Mouse (Mus musculus) small intestine, adult 2 months (tissue): ENCODE results near the gene Ttc28. TPM values are rescaled to one million over a fixed set of nuclear protein-coding genes. Genes with fewer than 3 reads are reported as not detected.

Experiments used
- H3K27ac ChIP-seq: fragments of 200-500 bp; 2 replicates; pipeline ENCODE4 v1.5.1; 2012; ENCODE audit warnings: low read depth, low read length, control low read depth, inconsistent platforms; ENCODE audit not compliant: insufficient read depth
- H3K27me3 ChIP-seq: fragments of 200-500 bp; 2 replicates; pipeline ENCODE4 v1.6.1; 2012; ENCODE audit warnings: mild to moderate bottlenecking, moderate library complexity, low read length, inconsistent platforms; ENCODE audit not compliant: control insufficient read depth, insufficient read depth
- H3K36me3 ChIP-seq: fragments of 200-500 bp; 2 replicates; pipeline ENCODE4 v1.6.1; 2012; ENCODE audit warnings: mild to moderate bottlenecking, low read length, control low read depth, inconsistent platforms; ENCODE audit not compliant: control insufficient read depth, insufficient read depth
- H3K4me1 ChIP-seq: fragments of 200-500 bp; 2 replicates; pipeline ENCODE4 v1.6.1; 2012; ENCODE audit warnings: low read length, inconsistent platforms, mixed read lengths; ENCODE audit not compliant: control insufficient read depth, insufficient read depth, insufficient read length
- H3K4me3 ChIP-seq: fragments of 200-500 bp; 2 replicates; pipeline ENCODE4 v1.5.1; 2012; ENCODE audit warnings: low read depth, mild to moderate bottlenecking, control low read depth, inconsistent platforms, low read length, moderate library complexity
- CTCF ChIP-seq: fragments of 200-500 bp; IDR thresholded peaks from 2 replicates; pipeline ENCODE4 v1.5.1; 2012; ENCODE audit warnings: low read depth, mild to moderate bottlenecking, control low read depth, inconsistent platforms, low read length, moderate library complexity, mixed read lengths; ENCODE audit not compliant: insufficient replicate concordance, insufficient read length; ENCODE audit errors: extremely low read depth
- POLR2A ChIP-seq: fragments of 200-500 bp; IDR thresholded peaks from 2 replicates; pipeline ENCODE4 v1.6.1; 2012; ENCODE audit warnings: low read depth, mild to moderate bottlenecking, control low read depth, inconsistent platforms, low read length, moderate library complexity
- WGBS: fragments of 180-500 bp; shearing (Covaris S2); methylation state at CpG from one replicate; pipeline ENCODE4 v1.1.7; 2018; 5-methylcytosine and 5-hydroxymethylcytosine counted together
- polyA plus RNA-seq: library from polyadenylated mRNA; depleted of rRNA; stranded (reverse); fragments of >200 nt; gene quantifications from 2 replicates; pipeline ENCODE4 v1.2.3, GENCODE M21; 2012

Ttc28 gene
- polyA plus RNA-seq, 1 experiment = 3.2 TPM

DNA sequence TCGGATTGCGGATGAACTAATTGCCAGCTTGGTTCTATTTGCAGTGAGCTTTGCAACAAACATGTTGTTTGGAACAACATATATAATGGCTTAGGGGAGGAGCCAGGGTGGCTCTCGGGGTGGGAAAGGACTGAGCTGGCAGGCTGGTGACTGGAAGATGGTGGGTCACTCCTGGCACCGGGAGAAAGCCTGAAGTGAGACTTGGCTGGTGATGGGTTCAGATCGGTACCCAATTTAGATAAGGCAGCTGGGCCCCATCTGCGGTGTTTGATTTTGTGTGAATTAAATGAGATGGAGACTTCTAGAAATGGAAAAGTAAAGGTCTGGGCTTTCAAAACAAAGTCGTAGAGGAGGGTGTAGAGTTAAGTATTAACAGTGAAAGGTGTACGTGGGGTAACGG is 142.7 kb downstream of the Ttc28 start:
- TF ChIP-seq CTCF (no peak), POLR2A (no peak)
- Histone ChIP-seq H3K27ac (no peak overlapping the region), H3K36me3 (no peaks in the 10 kb centered on the region), H3K4me1 (no peaks in the 10 kb centered on the region), H3K27me3 (no peaks in the 10 kb centered on the region), H3K4me3 (no peak overlapping the region)
- 85% methylated on average over 9 of the region's 9 CpGs for WGBS

DNA sequence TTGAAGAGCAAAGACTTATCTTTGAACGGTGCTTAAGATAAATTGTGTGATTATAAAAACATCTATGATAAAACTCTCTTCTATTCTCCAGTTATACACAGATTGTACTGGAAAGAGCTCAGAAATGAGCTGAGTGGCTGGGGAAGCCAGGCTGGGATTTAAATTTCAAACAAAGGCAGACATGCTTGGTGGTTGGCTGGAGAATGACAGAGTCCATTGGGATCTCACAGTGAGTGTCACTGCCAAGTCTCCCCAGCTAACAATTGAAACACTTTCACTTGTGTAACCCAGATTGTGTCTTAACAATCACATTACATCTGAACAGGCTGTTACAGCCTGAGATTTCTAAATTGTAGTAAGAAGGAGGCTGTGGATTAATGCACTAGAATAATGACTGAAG is 143.3 kb downstream of the Ttc28 start:
- Histone ChIP-seq H3K27me3 (no peaks in the 10 kb centered on the region), H3K27ac (no peak overlapping the region), H3K4me3 (no peak overlapping the region), H3K36me3 (no peaks in the 10 kb centered on the region), H3K4me1 (no peaks in the 10 kb centered on the region)
- TF ChIP-seq POLR2A = no peak
- TF ChIP-seq CTCF = no peak
- WGBS = 46% methylated on average over 1 of the region's 1 CpGs

DNA sequence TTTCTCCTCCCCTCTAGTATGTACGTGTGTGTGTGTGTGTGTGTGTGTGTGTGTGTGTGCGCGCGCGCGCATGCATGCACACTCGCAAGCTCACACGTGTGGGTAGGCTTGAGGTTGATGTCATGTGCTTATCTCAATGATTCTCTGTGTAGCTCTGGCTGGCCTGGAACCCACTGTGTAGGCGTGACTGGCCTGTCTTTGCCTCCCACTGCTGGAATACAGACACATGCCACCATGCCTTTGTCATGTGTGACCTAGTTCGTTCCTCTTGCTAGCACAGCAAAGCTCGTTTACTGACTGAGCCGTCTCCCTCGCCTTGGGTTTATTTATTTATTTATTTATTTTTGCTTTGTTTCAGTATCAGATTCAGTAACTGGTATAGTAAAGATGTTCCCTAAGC is 145.0 kb downstream of the Ttc28 start:
- no peak overlapping the region for H3K27ac ChIP-seq
- WGBS = 93% methylated on average over 13 of the region's 13 CpGs
- H3K4me1 ChIP-seq = no peaks in the 10 kb centered on the region
- H3K36me3 ChIP-seq = no peaks in the 10 kb centered on the region
- H3K4me3 ChIP-seq = no peak overlapping the region
- TF ChIP-seq POLR2A (no peak), CTCF (no peak)
- no peaks in the 10 kb centered on the region for H3K27me3 ChIP-seq

- Histone ChIP-seq H3K27ac (no peak overlapping the region), H3K4me3 (no peak overlapping the region), H3K4me1 (no peaks in the 10 kb centered on the region), H3K27me3 (no peaks in the 10 kb centered on the region), H3K36me3 (no peaks in the 10 kb centered on the region)
- TF ChIP-seq CTCF (no peak), POLR2A (no peak)
- WGBS = 36% methylated on average over 14 of the region's 14 CpGs
Measured at GRCm38 (mm10) chr5:111025476-111025875, 145.9 kb downstream of the Ttc28 start.

DNA sequence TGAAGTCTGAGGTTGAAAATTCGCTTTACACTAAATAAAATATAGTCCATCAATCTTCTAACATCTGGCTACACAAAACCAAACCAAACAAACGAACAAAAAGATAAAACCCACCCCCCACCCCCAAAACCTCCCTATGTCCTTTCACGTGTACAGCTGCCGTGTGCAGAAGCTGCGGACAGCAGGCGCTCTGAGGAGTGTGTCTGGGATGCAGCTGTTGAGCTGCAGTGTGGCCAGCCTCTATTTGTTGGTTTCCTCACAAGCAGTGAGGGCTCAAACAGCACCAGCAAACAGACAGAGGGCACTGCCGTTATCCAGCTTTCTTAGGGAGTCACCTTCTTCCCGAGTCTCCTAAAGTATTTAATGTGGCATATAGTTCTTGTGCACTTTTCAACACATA is 146.6 kb downstream of the Ttc28 start:
- H3K27ac ChIP-seq = no peak overlapping the region
- H3K4me3 ChIP-seq = no peak overlapping the region
- H3K36me3 ChIP-seq = no peaks in the 10 kb centered on the region
- no peaks in the 10 kb centered on the region for H3K27me3 ChIP-seq
- no peaks in the 10 kb centered on the region for H3K4me1 ChIP-seq
- 76% methylated on average over 8 of the region's 8 CpGs for WGBS
- no peak for TF ChIP-seq POLR2A
- no peak for TF ChIP-seq CTCF

GRCm38 (mm10) chr5:111028340-111028739 is 148.7 kb downstream of the Ttc28 start:
- TF ChIP-seq POLR2A (no peak), CTCF (no peak)
- no peak overlapping the region for H3K4me3 ChIP-seq
- 67% methylated on average over 4 of the region's 4 CpGs for WGBS
- H3K27ac ChIP-seq = no peak overlapping the region
- no peaks in the 10 kb centered on the region for H3K27me3 ChIP-seq
- H3K4me1 ChIP-seq = no peaks in the 10 kb centered on the region
- H3K36me3 ChIP-seq = no peaks in the 10 kb centered on the region

DNA sequence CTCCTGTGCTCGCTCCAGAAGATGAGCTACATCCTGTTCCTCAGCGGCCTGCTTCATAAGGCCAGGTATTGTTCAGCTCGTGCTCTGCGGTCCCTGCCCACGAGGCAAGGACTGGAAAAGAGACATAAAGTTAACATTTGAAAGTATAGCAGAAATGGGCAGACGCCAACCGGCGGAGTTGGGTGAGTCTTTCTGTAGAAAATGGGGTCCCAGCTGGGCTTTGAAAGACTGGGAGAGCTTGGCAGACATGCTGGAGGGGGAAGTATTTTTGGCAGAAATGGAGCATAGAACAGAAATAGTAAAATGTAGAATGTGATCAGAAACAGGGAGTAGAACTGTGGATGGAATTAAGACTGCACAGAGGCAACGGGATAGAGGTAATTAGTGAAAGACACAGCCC is 149.3 kb downstream of the Ttc28 start:
- Histone ChIP-seq H3K4me3 (no peak overlapping the region), H3K36me3 (no peaks in the 10 kb centered on the region), H3K27ac (no peak overlapping the region), H3K4me1 (no peaks in the 10 kb centered on the region), H3K27me3 (no peaks in the 10 kb centered on the region)
- TF ChIP-seq CTCF (no peak), POLR2A (no peak)
- 82% methylated on average over 9 of the region's 9 CpGs for WGBS
